Comparison of ENCODE assay signal across 8 mouse cellular contexts in the genomic region with DNA sequence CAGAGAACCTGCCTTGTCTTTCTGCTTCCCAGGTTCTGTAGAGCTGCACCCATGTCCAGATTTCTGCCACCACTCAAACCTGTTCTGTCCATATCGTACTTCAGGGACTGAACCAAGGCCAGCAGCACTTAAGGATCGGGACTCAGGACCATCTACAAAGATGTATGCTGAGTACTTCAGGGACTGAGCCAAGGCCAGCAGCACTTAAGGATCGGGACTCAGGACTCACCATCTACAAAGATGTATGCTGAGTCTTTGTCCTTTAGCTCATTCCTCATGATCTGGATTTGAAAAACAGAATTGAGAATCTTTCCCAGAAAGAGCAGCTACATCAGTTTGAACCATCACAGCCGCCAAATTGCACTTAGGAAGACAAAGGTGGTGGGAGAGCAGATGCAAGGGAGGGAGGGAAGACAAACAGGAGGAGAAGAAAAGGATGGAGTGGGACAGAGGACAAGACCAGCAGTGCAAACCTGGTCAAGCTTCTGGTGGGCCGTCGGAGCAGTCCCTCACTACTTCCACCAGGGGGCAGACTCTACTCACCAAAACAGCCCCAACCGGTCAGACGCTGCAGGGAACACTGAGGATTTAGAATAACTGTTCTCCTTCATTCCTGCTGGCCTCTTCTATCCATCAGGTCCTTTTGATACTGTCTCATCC. TPM values are rescaled to one million over a fixed set of nuclear protein-coding genes. Genes with fewer than 3 reads are reported as not detected.
A peak's percentile ranks its signal among the peaks of the same experiment; 100 is the strongest.
DNase-seq lines count a peak whose midpoint lies in the region; ATAC-seq lines count a peak whose summit lies in the region.

No protein-coding gene starts in this region.

- no peak overlapping the region for H3K4me2 ChIP-seq in liver, embryonic 12.5 days
- H3K4me2 ChIP-seq in kidney, embryonic 15.5 days = no peak overlapping the region
- no peak overlapping the region for H3K4me2 ChIP-seq in limb, embryonic 13.5 days (replicated peaks)
- no peak overlapping the region for H3K4me2 ChIP-seq in stomach, embryonic 15.5 days

- DNase-seq in liver = peak; percentile 64
- DNase-seq in embryo, embryonic 11.5 days (ENCODE audit: low read depth, low spot score) = peak; percentile 69
- DNase-seq in gastrocnemius, postnatal 4 days (ENCODE audit: low spot score in 2 of 2) = peak; percentile 62 to 73
- DNase-seq in neural tube, embryonic 10.5 days (ENCODE audit: extremely low spot score, low spot score) = peak; percentile 75

- no peaks in the 10 kb centered on the region for H3K9me3 ChIP-seq in liver, embryonic 12.5 days (replicated peaks)
- no peaks in the 10 kb centered on the region for H3K9me3 ChIP-seq in kidney, embryonic 15.5 days (replicated peaks)
- H3K9me3 ChIP-seq in limb, embryonic 13.5 days = no peaks in the 10 kb centered on the region
- no peaks in the 10 kb centered on the region for H3K9me3 ChIP-seq in stomach, embryonic 15.5 days

- H3K36me3 ChIP-seq in liver, embryonic 12.5 days = no peaks in the 10 kb centered on the region
- no peaks in the 10 kb centered on the region for H3K36me3 ChIP-seq in kidney, embryonic 15.5 days
- H3K36me3 ChIP-seq in limb, embryonic 13.5 days = no peaks in the 10 kb centered on the region
- no peaks in the 10 kb centered on the region for H3K36me3 ChIP-seq in stomach, embryonic 15.5 days

- ATAC-seq in liver, embryonic 12.5 days = no peak
- 0 out of 2 replicates have a peak, but pooled peaks have one; percentile 52 for ATAC-seq in kidney, embryonic 15.5 days (replicated peaks; ENCODE audit: low FRiP score)
- ATAC-seq in limb, embryonic 13.5 days (ENCODE audit: low FRiP score, low read depth) = peak; percentile 71
- ATAC-seq in stomach, embryonic 15.5 days (ENCODE audit: insufficient read depth, low FRiP score, low read depth) = peak; percentile 53; the same call in 1 of the 2 replicates

- H3K4me1 ChIP-seq in liver, embryonic 12.5 days = no peaks in the 10 kb centered on the region
- H3K4me1 ChIP-seq in kidney, embryonic 15.5 days = peaks cover 28% of the 10 kb centered on the region
- peaks cover 30% of the 10 kb centered on the region for H3K4me1 ChIP-seq in limb, embryonic 13.5 days
- H3K4me1 ChIP-seq in stomach, embryonic 15.5 days = 0 out of 2 replicates have a peak, but pooled peaks cover 4% of the 10 kb centered on the region

- H3K4me3 ChIP-seq in liver, embryonic 12.5 days = no peak overlapping the region
- H3K4me3 ChIP-seq in kidney, embryonic 15.5 days (replicated peaks) = no peak overlapping the region
- no peak overlapping the region for H3K4me3 ChIP-seq in limb, embryonic 13.5 days
- H3K4me3 ChIP-seq in stomach, embryonic 15.5 days (replicated peaks) = no peak overlapping the region

- no peak overlapping the region for H3K9ac ChIP-seq in liver, embryonic 12.5 days
- no peak overlapping the region for H3K9ac ChIP-seq in kidney, embryonic 15.5 days
- H3K9ac ChIP-seq in limb, embryonic 13.5 days = no peak overlapping the region
- H3K9ac ChIP-seq in stomach, embryonic 15.5 days = no peak overlapping the region

- H3K27ac ChIP-seq in liver, embryonic 12.5 days = no peak overlapping the region
- H3K27ac ChIP-seq in kidney, embryonic 15.5 days = no peak overlapping the region
- H3K27ac ChIP-seq in limb, embryonic 13.5 days = no peak overlapping the region
- no peak overlapping the region for H3K27ac ChIP-seq in stomach, embryonic 15.5 days

- 24% methylated on average over 8 of the region's 8 CpGs for WGBS in liver, embryonic 12.5 days (ENCODE audit: insufficient replicate concordance)
- WGBS in kidney, embryonic 15.5 days = 30% methylated on average over 8 of the region's 8 CpGs
- 29% methylated on average over 8 of the region's 8 CpGs for WGBS in limb, embryonic 13.5 days
- WGBS in stomach, embryonic 15.5 days = 27% methylated on average over 8 of the region's 8 CpGs

- peaks cover 20% of the 10 kb centered on the region; the same call in 1 of the 2 replicates for H3K27me3 ChIP-seq in liver, embryonic 12.5 days (replicated peaks)
- no peaks in the 10 kb centered on the region for H3K27me3 ChIP-seq in kidney, embryonic 15.5 days
- H3K27me3 ChIP-seq in limb, embryonic 13.5 days = peaks cover 59% of the 10 kb centered on the region
- peaks cover 3% of the 10 kb centered on the region; the same call in 1 of the 2 replicates for H3K27me3 ChIP-seq in stomach, embryonic 15.5 days (replicated peaks)

RNA-seq across cellular contexts. Expression of gene Npvf, which starts 24.7 kb away (rescaled TPM):
- not detected in 2 replicates for polyA plus RNA-seq in liver, embryonic 12.5 days (2016; fragmentation: Nextera tagmentation; extraction: Ambion mirVana)
- total RNA-seq in gastrocnemius, postnatal 4 days (2021) = not detected
- polyA plus RNA-seq in kidney, embryonic 15.5 days (2015; fragmentation: Nextera tagmentation; extraction: Ambion mirVana) = 0.26 TPM in 1 of 2 replicates, not detected in the other
- 0.18 TPM in 1 of 2 replicates, not detected in the other for polyA plus RNA-seq in limb, embryonic 13.5 days (2015; fragmentation: Nextera tagmentation; extraction: Ambion mirVana)
- not detected in 2 replicates for polyA plus RNA-seq in stomach, embryonic 15.5 days (2015; fragmentation: Nextera tagmentation; extraction: Ambion mirVana)
